Mouse (Mus musculus): ENCODE measurements around the gene Insrr. TPM values are rescaled to one million over a fixed set of nuclear protein-coding genes. Genes with fewer than 3 reads are reported as not detected.
"Not testable (repeated sequence)": the region's sequence is repeated elsewhere in the genome, so short reads cannot be mapped to it uniquely, and the experiment has no call there.

Gene Insrr
- polyA plus RNA-seq, 1 experiment from 2014 or later: 0.97 TPM

DNA sequence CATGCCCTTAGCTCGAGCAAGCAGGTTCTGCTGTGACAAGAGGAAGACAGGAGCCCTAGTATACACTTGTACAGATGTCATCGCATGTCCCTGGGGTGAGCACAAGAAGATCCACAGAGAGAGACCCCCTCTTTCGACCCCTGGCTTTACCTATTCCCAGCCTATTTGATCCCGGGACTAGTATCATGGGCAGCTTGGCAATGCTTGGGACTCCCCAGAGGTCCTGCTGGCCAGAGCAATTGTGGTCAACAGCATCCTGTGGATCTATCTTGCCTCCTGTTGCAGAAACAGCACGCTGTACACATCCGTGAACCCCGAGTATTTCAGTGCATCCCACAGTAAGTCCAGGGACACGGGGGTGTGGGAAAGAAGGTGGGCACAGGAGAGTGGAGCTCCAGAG lies 14.5 kb downstream of the Insrr start:
- no peak overlapping the region for H3K4me3 ChIP-seq (replicated peaks; ENCODE audit: low read depth, low read length)
- no peaks in the 10 kb centered on the region for H3K4me1 ChIP-seq (ENCODE audit: control insufficient read depth, insufficient read depth, low read length)
- H3K27me3 ChIP-seq (ENCODE audit: control insufficient read depth, insufficient read depth, low read length): peaks cover 34% of the 10 kb centered on the region
- 88% methylated on average over 8 of the region's 8 CpGs for WGBS
- no peak overlapping the region for H3K27ac ChIP-seq (replicated peaks; ENCODE audit: low read depth, low read length)
- H3K36me3 ChIP-seq (ENCODE audit: control insufficient read depth, insufficient read depth, low read length): no peaks in the 10 kb centered on the region
- no peaks in the 10 kb centered on the region for H3K9me3 ChIP-seq (ENCODE audit: control insufficient read depth, low read length)
- DNase-seq (no peak), ATAC-seq (ENCODE audit: low FRiP score, low TSS enrichment) (no peak)
- no peak overlapping the region for H3K4me2 ChIP-seq (ENCODE audit: low read length)
- no peak overlapping the region for H3K9ac ChIP-seq (replicated peaks; ENCODE audit: low read length)

DNA sequence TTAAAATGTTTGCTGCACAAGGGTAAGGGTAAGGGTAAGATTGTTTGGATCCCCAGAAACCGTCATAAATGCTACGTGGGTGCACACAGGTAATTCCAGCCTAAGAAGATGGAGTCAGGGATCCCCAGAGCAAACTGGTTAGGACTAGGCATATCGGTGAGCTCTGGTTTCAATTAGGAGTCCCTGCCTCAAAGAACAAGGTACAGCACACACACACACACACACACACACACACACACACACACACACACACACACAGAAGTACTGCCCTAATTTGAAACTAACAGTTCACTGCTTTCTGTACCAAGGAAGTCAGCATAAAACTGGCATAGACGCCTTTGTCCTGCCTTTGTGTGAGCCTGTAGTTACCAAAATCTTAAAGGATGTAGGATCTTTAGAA lies 15.7 kb downstream of the Insrr start:
- Histone ChIP-seq H3K27ac (replicated peaks; ENCODE audit: low read depth, low read length) (no peak overlapping the region), H3K4me2 (ENCODE audit: low read length) (no peak overlapping the region), H3K36me3 (ENCODE audit: control insufficient read depth, insufficient read depth, low read length) (no peaks in the 10 kb centered on the region), H3K4me3 (replicated peaks; ENCODE audit: low read depth, low read length) (no peak overlapping the region), H3K4me1 (ENCODE audit: control insufficient read depth, insufficient read depth, low read length) (no peaks in the 10 kb centered on the region), H3K27me3 (ENCODE audit: control insufficient read depth, insufficient read depth, low read length) (peaks cover 34% of the 10 kb centered on the region), H3K9me3 (ENCODE audit: control insufficient read depth, low read length) (no peaks in the 10 kb centered on the region), H3K9ac (replicated peaks; ENCODE audit: low read length) (no peak overlapping the region)
- WGBS: 88% methylated on average over 4 of the region's 4 CpGs
- DNase-seq (no peak), ATAC-seq (ENCODE audit: low FRiP score, low TSS enrichment) (no peak)

DNA sequence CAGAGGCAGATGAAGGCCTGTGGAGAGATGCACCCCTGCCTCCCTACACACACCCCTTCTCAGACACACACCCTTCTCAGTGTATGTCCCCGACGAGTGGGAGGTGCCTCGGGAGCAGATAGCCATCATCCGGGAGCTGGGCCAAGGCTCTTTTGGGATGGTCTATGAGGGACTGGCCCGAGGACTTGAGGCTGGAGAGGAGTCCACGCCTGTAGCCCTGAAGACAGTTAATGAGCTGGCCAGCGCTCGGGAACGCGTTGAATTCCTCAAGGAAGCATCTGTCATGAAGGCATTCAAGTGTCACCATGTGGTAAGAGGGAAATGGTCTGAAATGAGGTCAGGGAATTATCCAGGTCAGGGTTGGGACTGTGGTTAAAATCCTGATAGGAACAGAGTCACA lies 16.1 kb downstream of the Insrr start:
- DNase-seq (no peak), ATAC-seq (ENCODE audit: low FRiP score, low TSS enrichment) (no peak)
- Histone ChIP-seq H3K9me3 (ENCODE audit: control insufficient read depth, low read length) (no peaks in the 10 kb centered on the region), H3K9ac (replicated peaks; ENCODE audit: low read length) (no peak overlapping the region), H3K36me3 (ENCODE audit: control insufficient read depth, insufficient read depth, low read length) (no peaks in the 10 kb centered on the region), H3K27me3 (ENCODE audit: control insufficient read depth, insufficient read depth, low read length) (peaks cover 34% of the 10 kb centered on the region), H3K4me3 (replicated peaks; ENCODE audit: low read depth, low read length) (no peak overlapping the region), H3K4me2 (ENCODE audit: low read length) (no peak overlapping the region), H3K27ac (replicated peaks; ENCODE audit: low read depth, low read length) (no peak overlapping the region), H3K4me1 (ENCODE audit: control insufficient read depth, insufficient read depth, low read length) (no peaks in the 10 kb centered on the region)
- WGBS: 69% methylated on average over 10 of the region's 10 CpGs

DNA sequence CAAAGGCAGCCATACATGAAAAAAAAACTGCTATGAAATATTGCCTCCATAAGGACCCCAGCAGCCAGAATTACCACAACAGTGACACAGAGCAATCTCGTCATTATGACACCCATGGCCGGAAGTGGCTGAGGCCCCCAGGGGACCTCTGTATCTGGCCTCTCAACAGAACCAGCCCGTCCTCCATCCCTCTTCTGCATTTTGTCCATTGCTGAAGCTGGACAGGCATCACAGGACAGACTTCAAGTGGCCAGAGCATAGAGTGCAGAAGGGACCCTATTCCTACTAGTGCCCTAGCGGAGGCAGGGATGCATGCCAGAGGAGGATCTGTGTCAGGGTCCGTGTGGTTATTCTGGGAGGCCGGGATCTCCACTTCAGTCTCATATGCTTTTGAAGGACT lies 19.4 kb downstream of the Insrr start:
- no peak overlapping the region for H3K4me3 ChIP-seq (replicated peaks; ENCODE audit: low read depth, low read length)
- no peaks in the 10 kb centered on the region for H3K9me3 ChIP-seq (ENCODE audit: control insufficient read depth, low read length)
- H3K27ac ChIP-seq (replicated peaks; ENCODE audit: low read depth, low read length): no peak overlapping the region
- no peaks in the 10 kb centered on the region for H3K36me3 ChIP-seq (ENCODE audit: control insufficient read depth, insufficient read depth, low read length)
- WGBS: 63% methylated on average over 6 of the region's 6 CpGs
- no peaks in the 10 kb centered on the region for H3K4me1 ChIP-seq (ENCODE audit: control insufficient read depth, insufficient read depth, low read length)
- no peak for DNase-seq
- 0 out of 2 replicates have a peak, but pooled peaks cover 3% of the 10 kb centered on the region for H3K27me3 ChIP-seq (ENCODE audit: control insufficient read depth, insufficient read depth, low read length)
- no peak overlapping the region for H3K4me2 ChIP-seq (ENCODE audit: low read length)
- ATAC-seq (ENCODE audit: low FRiP score, low TSS enrichment): no peak
- H3K9ac ChIP-seq (replicated peaks; ENCODE audit: low read length): no peak overlapping the region

DNA sequence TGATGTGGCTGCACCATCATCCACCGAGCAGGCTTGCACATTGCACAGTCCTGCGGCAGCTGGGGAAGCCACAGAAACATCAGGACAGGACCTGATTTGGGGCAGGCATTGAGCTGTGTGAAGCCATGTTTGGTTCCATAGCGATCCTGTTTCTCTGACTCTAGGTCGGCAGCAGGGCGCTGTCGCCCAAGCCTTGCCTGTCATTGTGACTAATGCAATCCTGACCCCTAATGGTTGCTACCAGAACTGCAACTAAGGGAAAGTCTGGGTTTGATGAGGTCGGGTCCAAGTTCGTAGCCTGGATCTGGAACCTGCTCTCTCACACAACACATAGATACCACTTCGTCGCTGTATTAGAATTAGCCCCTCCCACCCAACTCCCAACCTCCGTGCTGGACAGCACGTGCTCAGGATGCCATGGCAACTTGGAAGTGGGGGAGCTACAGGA lies 19.9 kb downstream of the Insrr start:
- H3K4me1 ChIP-seq (ENCODE audit: control insufficient read depth, insufficient read depth, low read length): no peaks in the 10 kb centered on the region
- no peak overlapping the region for H3K4me3 ChIP-seq (replicated peaks; ENCODE audit: low read depth, low read length)
- no peak overlapping the region for H3K9ac ChIP-seq (replicated peaks; ENCODE audit: low read length)
- no peaks in the 10 kb centered on the region for H3K36me3 ChIP-seq (ENCODE audit: control insufficient read depth, insufficient read depth, low read length)
- no peak overlapping the region for H3K27ac ChIP-seq (replicated peaks; ENCODE audit: low read depth, low read length)
- no peak for ATAC-seq (ENCODE audit: low FRiP score, low TSS enrichment)
- no peak overlapping the region for H3K4me2 ChIP-seq (ENCODE audit: low read length)
- 5% methylated on average over 12 of the region's 12 CpGs for WGBS
- H3K9me3 ChIP-seq (ENCODE audit: control insufficient read depth, low read length): no peaks in the 10 kb centered on the region
- no peaks in the 10 kb centered on the region for H3K27me3 ChIP-seq (ENCODE audit: control insufficient read depth, insufficient read depth, low read length)
- peak; percentile 92 for DNase-seq

DNA sequence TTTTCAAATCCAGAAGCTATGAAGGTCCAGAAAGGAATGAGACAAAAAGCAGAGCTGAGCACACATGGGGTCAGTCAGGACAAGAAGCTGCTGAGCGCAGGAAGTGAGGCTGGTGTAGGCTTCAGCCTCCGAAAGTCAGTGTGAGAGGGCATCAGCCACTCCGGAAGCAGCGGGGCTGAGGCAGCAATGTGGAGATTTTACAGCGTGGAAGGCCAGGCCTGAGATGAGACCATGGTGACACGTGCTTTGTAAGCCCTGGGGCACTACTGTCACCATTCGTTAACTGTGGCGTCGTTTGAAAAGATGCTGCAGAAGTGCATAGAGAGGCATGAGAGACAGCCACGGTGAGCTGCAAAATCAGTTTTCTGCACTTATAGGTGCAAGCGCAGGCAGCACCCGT lies 21.5 kb downstream of the Insrr start:
- Histone ChIP-seq H3K36me3 (ENCODE audit: control insufficient read depth, insufficient read depth, low read length) (no peaks in the 10 kb centered on the region), H3K4me3 (replicated peaks; ENCODE audit: low read depth, low read length) (no peak overlapping the region), H3K4me1 (ENCODE audit: control insufficient read depth, insufficient read depth, low read length) (no peaks in the 10 kb centered on the region), H3K27me3 (ENCODE audit: control insufficient read depth, insufficient read depth, low read length) (no peaks in the 10 kb centered on the region), H3K4me2 (ENCODE audit: low read length) (no peak overlapping the region), H3K9me3 (ENCODE audit: control insufficient read depth, low read length) (no peaks in the 10 kb centered on the region), H3K9ac (replicated peaks; ENCODE audit: low read length) (no peak overlapping the region), H3K27ac (replicated peaks; ENCODE audit: low read depth, low read length) (no peak overlapping the region)
- DNase-seq (peak; percentile 67), ATAC-seq (ENCODE audit: low FRiP score, low TSS enrichment) (no peak)
- 42% methylated on average over 12 of the region's 12 CpGs for WGBS

DNA sequence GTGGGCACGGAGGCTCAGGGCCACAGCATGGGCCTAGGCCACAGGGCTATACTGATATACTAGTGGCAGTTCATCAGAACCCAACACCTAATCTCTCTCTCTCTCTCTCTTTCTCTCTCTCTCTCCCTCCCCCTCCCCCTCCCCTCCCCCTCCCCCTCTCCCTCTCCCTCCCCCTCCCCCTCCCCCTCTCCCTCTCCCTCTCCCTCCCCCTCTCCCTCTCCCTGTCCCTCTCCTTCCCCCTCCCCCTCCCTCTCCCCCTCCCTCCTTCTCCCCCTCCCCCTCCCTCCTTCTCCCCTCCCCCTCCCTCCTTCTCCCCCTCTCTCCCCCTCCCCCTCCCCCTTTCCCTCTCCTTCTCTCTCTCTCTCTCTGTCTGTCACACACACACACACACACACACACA lies 27.5 kb downstream of the Insrr start, which contains the start of gene Pear1:
TSS of gene Pear1 (minus strand) at position 101 of the 400 bp plus-strand sequence.
- not testable (repeated sequence) for DNase-seq; H3K9me3 ChIP-seq (ENCODE audit: control insufficient read depth, low read length); H3K27me3 ChIP-seq (ENCODE audit: control insufficient read depth, insufficient read depth, low read length); H3K9ac ChIP-seq (replicated peaks; ENCODE audit: low read length); H3K27ac ChIP-seq (replicated peaks; ENCODE audit: low read depth, low read length); H3K4me1 ChIP-seq (ENCODE audit: control insufficient read depth, insufficient read depth, low read length); H3K4me2 ChIP-seq (ENCODE audit: low read length); ATAC-seq (ENCODE audit: low FRiP score, low TSS enrichment); H3K4me3 ChIP-seq (replicated peaks; ENCODE audit: low read depth, low read length); H3K36me3 ChIP-seq (ENCODE audit: control insufficient read depth, insufficient read depth, low read length)
- WGBS: 94% methylated on average over 1 of the region's 1 CpGs

DNA sequence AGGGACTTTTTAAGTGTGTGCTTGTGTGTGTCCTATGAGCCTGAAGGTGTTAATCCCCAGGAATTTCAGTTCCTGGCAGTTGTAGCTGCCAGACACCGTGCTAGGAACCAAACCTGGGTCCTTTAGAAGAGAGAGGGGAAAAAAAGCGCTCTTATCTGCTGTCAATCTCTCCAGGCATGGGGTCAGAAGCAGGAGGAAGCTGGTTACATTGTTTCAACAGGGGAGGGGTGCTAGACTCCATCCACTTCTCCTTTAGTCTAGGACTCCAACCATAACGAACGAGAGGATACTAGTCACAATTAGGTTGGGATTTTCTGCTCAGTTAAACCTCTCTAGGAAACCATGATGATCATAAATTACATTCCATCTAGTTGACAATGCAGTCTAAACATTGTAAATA lies 31.7 kb downstream of the Insrr start:
- Histone ChIP-seq H3K4me2 (ENCODE audit: low read length) (no peak overlapping the region), H3K4me1 (ENCODE audit: control insufficient read depth, insufficient read depth, low read length) (no peaks in the 10 kb centered on the region), H3K36me3 (ENCODE audit: control insufficient read depth, insufficient read depth, low read length) (no peaks in the 10 kb centered on the region), H3K27ac (replicated peaks; ENCODE audit: low read depth, low read length) (no peak overlapping the region), H3K9ac (replicated peaks; ENCODE audit: low read length) (no peak overlapping the region), H3K4me3 (replicated peaks; ENCODE audit: low read depth, low read length) (no peak overlapping the region), H3K27me3 (ENCODE audit: control insufficient read depth, insufficient read depth, low read length) (no peaks in the 10 kb centered on the region), H3K9me3 (ENCODE audit: control insufficient read depth, low read length) (no peaks in the 10 kb centered on the region)
- 59% methylated on average over 4 of the region's 4 CpGs for WGBS
- ATAC-seq (ENCODE audit: low FRiP score, low TSS enrichment): no peak
- DNase-seq: no peak

DNA sequence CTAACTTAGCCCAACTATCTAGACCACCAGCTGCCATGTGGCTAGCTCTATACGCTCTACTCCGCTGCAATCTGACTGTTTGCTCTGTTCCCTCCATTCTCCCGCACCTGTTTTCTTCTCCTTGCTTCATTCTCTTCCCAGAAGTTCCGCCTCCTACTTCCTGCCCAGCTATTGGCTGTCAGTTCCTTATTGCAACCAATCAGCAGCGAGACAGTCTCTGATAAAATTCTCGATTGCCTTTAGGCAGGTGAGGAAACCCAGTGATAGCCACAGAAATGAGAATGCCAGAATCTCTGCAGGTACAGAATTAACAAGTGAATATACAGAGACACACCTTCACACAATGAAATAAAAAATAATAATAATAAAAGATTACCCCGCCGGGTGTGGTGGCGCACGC lies 32.3 kb downstream of the Insrr start:
- H3K9me3 ChIP-seq (ENCODE audit: control insufficient read depth, low read length): no peaks in the 10 kb centered on the region
- H3K4me1 ChIP-seq (ENCODE audit: control insufficient read depth, insufficient read depth, low read length): no peaks in the 10 kb centered on the region
- ATAC-seq (ENCODE audit: low FRiP score, low TSS enrichment): no peak
- no peaks in the 10 kb centered on the region for H3K27me3 ChIP-seq (ENCODE audit: control insufficient read depth, insufficient read depth, low read length)
- no peak overlapping the region for H3K4me3 ChIP-seq (replicated peaks; ENCODE audit: low read depth, low read length)
- 53% methylated on average over 10 of the region's 10 CpGs for WGBS
- no peaks in the 10 kb centered on the region for H3K36me3 ChIP-seq (ENCODE audit: control insufficient read depth, insufficient read depth, low read length)
- H3K9ac ChIP-seq (replicated peaks; ENCODE audit: low read length): no peak overlapping the region
- H3K4me2 ChIP-seq (ENCODE audit: low read length): no peak overlapping the region
- DNase-seq: no peak
- H3K27ac ChIP-seq (replicated peaks; ENCODE audit: low read depth, low read length): no peak overlapping the region
